Mouse (Mus musculus): ENCODE results near the gene Spata31d1b. TPM values are rescaled to one million over a fixed set of nuclear protein-coding genes. Genes with fewer than 3 reads are reported as not detected.
A peak's percentile ranks its signal among the peaks of the same experiment; 100 is the strongest.

Gene Spata31d1b
- total and polyA plus RNA-seq, 2 experiments from 2014 or later: 0.27 TPM; not detected in 1

DNA sequence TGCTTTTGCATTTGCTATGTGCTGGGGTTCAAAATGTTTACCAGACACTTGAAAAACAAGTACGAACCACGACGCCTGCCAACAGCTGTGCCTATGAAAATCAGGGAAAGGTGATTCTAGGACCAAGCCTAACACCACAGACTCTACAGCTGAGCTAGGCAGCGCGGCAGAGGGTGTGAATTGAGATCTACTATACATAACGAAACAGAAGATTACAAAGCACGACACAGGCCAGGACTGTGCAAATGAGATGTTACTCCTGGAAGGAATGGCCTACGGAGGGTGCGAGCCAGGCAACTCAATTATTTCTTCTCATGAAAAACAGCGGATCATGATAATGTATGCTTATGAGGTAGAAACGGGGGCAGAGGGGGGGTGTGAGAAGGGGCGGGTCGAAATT lies 56.4 kb downstream of the Spata31d1b start:
- peak overlapping the region; percentile 68 for H3K4me2 ChIP-seq (ENCODE audit: low read depth, low read length, poor library complexity, severe bottlenecking)
- no peak for DNase-seq (ENCODE audit: low spot score)
- peaks cover 14% of the 10 kb centered on the region; the same call in 1 of the 2 replicates for H3K36me3 ChIP-seq (ENCODE audit: insufficient read depth, low read length)
- peak overlapping the region; percentile 87 for H3K4me3 ChIP-seq (ENCODE audit: low read depth, low read length)
- peak overlapping the region; percentile 77; the same call in 1 of the 2 replicates for H3K27ac ChIP-seq (ENCODE audit: low read depth, low read length)
- no peaks in the 10 kb centered on the region for H3K27me3 ChIP-seq (ENCODE audit: insufficient read depth, low read length)
- no peak for TF ChIP-seq CTCF (IDR thresholded peaks at IDR 0.05)
- peak overlapping the region; percentile 86 for H3K9ac ChIP-seq (replicated peaks; ENCODE audit: low read length, poor library complexity, severe bottlenecking)
- H3K9me3 ChIP-seq (ENCODE audit: low read length): no peaks in the 10 kb centered on the region
- no peak for ATAC-seq (ENCODE audit: low FRiP score)
- peaks cover 3% of the 10 kb centered on the region; the same call in 1 of the 2 replicates for H3K4me1 ChIP-seq (ENCODE audit: insufficient read depth, low read length)
- WGBS: 37% methylated on average over 13 of the region's 13 CpGs

Other genes with a start within 250 kb of the Spata31d1b start
- gene Agtpbp1, start 127.1 kb upstream of the Spata31d1b start, total RNA-seq (2014; rRNA removed): 125 and 129 TPM in 2 replicates
- 70.8 and 74.0 TPM in 2 replicates for gene Agtpbp1, start 127.1 kb upstream of the Spata31d1b start, polyA plus RNA-seq (2015; fragmentation: Nextera tagmentation; extraction: Ambion mirVana)
- 47.2 and 72.9 TPM in 2 replicates for gene Naa35, start 127.0 kb upstream of the Spata31d1b start, total RNA-seq (2014; rRNA removed)
- 109 and 117 TPM in 2 replicates for gene Naa35, start 127.0 kb upstream of the Spata31d1b start, polyA plus RNA-seq (2015; fragmentation: Nextera tagmentation; extraction: Ambion mirVana)
- gene Golm1, start 36.5 kb upstream of the Spata31d1b start, total RNA-seq (2014; rRNA removed): 13.0 and 17.1 TPM in 2 replicates
- 13.0 and 15.3 TPM in 2 replicates for gene Golm1, start 36.5 kb upstream of the Spata31d1b start, polyA plus RNA-seq (2015; fragmentation: Nextera tagmentation; extraction: Ambion mirVana)
- not detected in 2 replicates for gene 4921517D22Rik, start 18.2 kb upstream of the Spata31d1b start, total RNA-seq (2014; rRNA removed)
- gene 4921517D22Rik, start 18.2 kb upstream of the Spata31d1b start, polyA plus RNA-seq (2015; fragmentation: Nextera tagmentation; extraction: Ambion mirVana): not detected in 2 replicates
- gene Spata31d1a, start 2.0 kb upstream of the Spata31d1b start, total RNA-seq (2014; rRNA removed): not detected in 2 replicates
- gene Spata31d1a, start 2.0 kb upstream of the Spata31d1b start, polyA plus RNA-seq (2015; fragmentation: Nextera tagmentation; extraction: Ambion mirVana): not detected in 2 replicates
- gene Spata31d1d, start 19.5 kb downstream of the Spata31d1b start, total RNA-seq (2014; rRNA removed): 0.14 TPM in 1 of 2 replicates, not detected in the other
- gene Spata31d1d, start 19.5 kb downstream of the Spata31d1b start, polyA plus RNA-seq (2015; fragmentation: Nextera tagmentation; extraction: Ambion mirVana): not detected in 2 replicates
- gene 1700014D04Rik, start 34.5 kb downstream of the Spata31d1b start, total RNA-seq (2014; rRNA removed): 0.66 and 1.8 TPM in 2 replicates
- 0.35 and 0.36 TPM in 2 replicates for gene 1700014D04Rik, start 34.5 kb downstream of the Spata31d1b start, polyA plus RNA-seq (2015; fragmentation: Nextera tagmentation; extraction: Ambion mirVana)
- 90.5 and 94.0 TPM in 2 replicates for gene Isca1, start 57.5 kb downstream of the Spata31d1b start, total RNA-seq (2014; rRNA removed)
- gene Isca1, start 57.5 kb downstream of the Spata31d1b start, polyA plus RNA-seq (2015; fragmentation: Nextera tagmentation; extraction: Ambion mirVana): 156 and 159 TPM in 2 replicates
- not detected in 2 replicates for gene Gm49354, start 70.0 kb downstream of the Spata31d1b start, total RNA-seq (2014; rRNA removed)
- not detected in 2 replicates for gene Gm49354, start 70.0 kb downstream of the Spata31d1b start, polyA plus RNA-seq (2015; fragmentation: Nextera tagmentation; extraction: Ambion mirVana)
- 33.7 and 35.2 TPM in 2 replicates for gene Tut7, start 110.9 kb downstream of the Spata31d1b start, total RNA-seq (2014; rRNA removed)
- gene Tut7, start 110.9 kb downstream of the Spata31d1b start, polyA plus RNA-seq (2015; fragmentation: Nextera tagmentation; extraction: Ambion mirVana): 32.6 and 37.3 TPM in 2 replicates

Measured in midbrain, postnatal 0 days (tissue).